Mouse (Mus musculus): ENCODE measurements around the gene Olfr69. TPM values are rescaled to one million over a fixed set of nuclear protein-coding genes. Genes with fewer than 3 reads are reported as not detected.
A peak's percentile ranks its signal among the peaks of the same experiment; 100 is the strongest.
"Not testable (repeated sequence)": the region's sequence is repeated elsewhere in the genome, so short reads cannot be mapped to it uniquely, and the experiment has no call there.

The Olfr69 gene
- polyA plus RNA-seq, 1 experiment, result not detected

- Histone ChIP-seq H3K27ac (ENCODE audit: control insufficient read depth, insufficient read depth, low read length) (no peak overlapping the region), H3K27me3 (ENCODE audit: control insufficient read depth, insufficient read depth, low read length) (no peaks in the 10 kb centered on the region), H3K4me1 (replicated peaks; ENCODE audit: control insufficient read depth, insufficient read depth, low read length) (no peaks in the 10 kb centered on the region), H3K4me3 (ENCODE audit: control insufficient read depth, insufficient read depth, low read length) (no peak overlapping the region), H3K36me3 (ENCODE audit: control insufficient read depth, insufficient read depth, low read length) (no peaks in the 10 kb centered on the region)
- TF ChIP-seq POLR2A (IDR thresholded peaks at IDR 0.05; ENCODE audit: control insufficient read depth, extremely low read depth, insufficient read depth, low read length, poor library complexity) (no peak), CTCF (IDR thresholded peaks at IDR 0.05; ENCODE audit: borderline replicate concordance, control insufficient read depth, extremely low read depth, insufficient read depth, low read length, poor library complexity) (no peak)
- DNase-seq, result no peak
- 98% methylated on average over 1 of the region's 1 CpGs for WGBS
These were observed 38.9 kb upstream of the Olfr69 start for GRCm38 (mm10) chr7:103810296-103810695.

GRCm38 (mm10) chr7:103809801-103810155 lies 38.4 kb upstream of the Olfr69 start:
- 53% methylated on average over 1 of the region's 1 CpGs for WGBS
- Histone ChIP-seq H3K27ac (ENCODE audit: control insufficient read depth, insufficient read depth, low read length) (no peak overlapping the region), H3K36me3 (ENCODE audit: control insufficient read depth, insufficient read depth, low read length) (no peaks in the 10 kb centered on the region), H3K27me3 (ENCODE audit: control insufficient read depth, insufficient read depth, low read length) (no peaks in the 10 kb centered on the region), H3K4me3 (ENCODE audit: control insufficient read depth, insufficient read depth, low read length) (no peak overlapping the region), H3K4me1 (replicated peaks; ENCODE audit: control insufficient read depth, insufficient read depth, low read length) (no peaks in the 10 kb centered on the region)
- no peak for DNase-seq
- no peak for TF ChIP-seq POLR2A (IDR thresholded peaks at IDR 0.05; ENCODE audit: control insufficient read depth, extremely low read depth, insufficient read depth, low read length, poor library complexity)
- TF ChIP-seq CTCF (IDR thresholded peaks at IDR 0.05; ENCODE audit: borderline replicate concordance, control insufficient read depth, extremely low read depth, insufficient read depth, low read length, poor library complexity), result no peak

- Histone ChIP-seq H3K4me1 (replicated peaks; ENCODE audit: control insufficient read depth, insufficient read depth, low read length) (no peaks in the 10 kb centered on the region), H3K27ac (ENCODE audit: control insufficient read depth, insufficient read depth, low read length) (no peak overlapping the region), H3K27me3 (ENCODE audit: control insufficient read depth, insufficient read depth, low read length) (no peaks in the 10 kb centered on the region), H3K36me3 (ENCODE audit: control insufficient read depth, insufficient read depth, low read length) (no peaks in the 10 kb centered on the region), H3K4me3 (ENCODE audit: control insufficient read depth, insufficient read depth, low read length) (no peak overlapping the region)
- DNase-seq, result no peak
- WGBS, result 53% methylated on average over 5 of the region's 5 CpGs
- TF ChIP-seq POLR2A (IDR thresholded peaks at IDR 0.05; ENCODE audit: control insufficient read depth, extremely low read depth, insufficient read depth, low read length, poor library complexity), result no peak
- TF ChIP-seq CTCF (IDR thresholded peaks at IDR 0.05; ENCODE audit: borderline replicate concordance, control insufficient read depth, extremely low read depth, insufficient read depth, low read length, poor library complexity), result no peak
These were observed 37.8 kb upstream of the Olfr69 start for GRCm38 (mm10) chr7:103808971-103809800.

GRCm38 (mm10) chr7:103808120-103808519 lies 36.7 kb upstream of the Olfr69 start:
- H3K27ac ChIP-seq (ENCODE audit: control insufficient read depth, insufficient read depth, low read length); H3K4me1 ChIP-seq (replicated peaks; ENCODE audit: control insufficient read depth, insufficient read depth, low read length); H3K27me3 ChIP-seq (ENCODE audit: control insufficient read depth, insufficient read depth, low read length); H3K4me3 ChIP-seq (ENCODE audit: control insufficient read depth, insufficient read depth, low read length); DNase-seq; H3K36me3 ChIP-seq (ENCODE audit: control insufficient read depth, insufficient read depth, low read length): not testable (repeated sequence)
- 80% methylated on average over 2 of the region's 2 CpGs for WGBS

GRCm38 (mm10) chr7:103806856-103807255 lies 35.5 kb upstream of the Olfr69 start:
- DNase-seq, result peak; percentile 2
- Histone ChIP-seq H3K4me1 (replicated peaks; ENCODE audit: control insufficient read depth, insufficient read depth, low read length) (no peaks in the 10 kb centered on the region), H3K36me3 (ENCODE audit: control insufficient read depth, insufficient read depth, low read length) (no peaks in the 10 kb centered on the region), H3K27ac (ENCODE audit: control insufficient read depth, insufficient read depth, low read length) (no peak overlapping the region), H3K27me3 (ENCODE audit: control insufficient read depth, insufficient read depth, low read length) (no peaks in the 10 kb centered on the region), H3K4me3 (ENCODE audit: control insufficient read depth, insufficient read depth, low read length) (no peak overlapping the region)
- 71% methylated on average over 1 of the region's 1 CpGs for WGBS
- TF ChIP-seq CTCF (IDR thresholded peaks at IDR 0.05; ENCODE audit: borderline replicate concordance, control insufficient read depth, extremely low read depth, insufficient read depth, low read length, poor library complexity), result no peak

- no peak for DNase-seq
These were observed 21.4 kb upstream of the Olfr69 start for GRCm38 (mm10) chr7:103792669-103793388.

More at GRCm38 (mm10) chr7:103792669-103793388, 21.4 kb upstream of the Olfr69 start:
- no peaks in the 10 kb centered on the region for H3K27me3 ChIP-seq (ENCODE audit: control insufficient read depth, insufficient read depth, low read length)
- no peak overlapping the region for H3K27ac ChIP-seq (ENCODE audit: control insufficient read depth, insufficient read depth, low read length)
- H3K4me1 ChIP-seq (replicated peaks; ENCODE audit: control insufficient read depth, insufficient read depth, low read length), result no peaks in the 10 kb centered on the region
- H3K4me3 ChIP-seq (ENCODE audit: control insufficient read depth, insufficient read depth, low read length), result no peak overlapping the region
- WGBS, result 22% methylated on average over 4 of the region's 4 CpGs
- no peaks in the 10 kb centered on the region for H3K36me3 ChIP-seq (ENCODE audit: control insufficient read depth, insufficient read depth, low read length)
- TF ChIP-seq POLR2A (IDR thresholded peaks at IDR 0.05; ENCODE audit: control insufficient read depth, extremely low read depth, insufficient read depth, low read length, poor library complexity), result no peak
- TF ChIP-seq CTCF (IDR thresholded peaks at IDR 0.05; ENCODE audit: borderline replicate concordance, control insufficient read depth, extremely low read depth, insufficient read depth, low read length, poor library complexity), result no peak

Data from thymus, adult 2 months (tissue).